Mouse (Mus musculus) CH12.LX (cell line): Measurements from ENCODE around the gene Rptor.

ENCODE experiments used
- CTCF ChIP-seq, 2 experiments: IDR thresholded peaks in 1 of 2; conservative IDR thresholded peaks in 1 of 2; 2 replicates each; pipeline ENCODE4 v1.5.1; 2011 to 2012; ENCODE audit warnings: low read depth in 2 of 2, low read length in 2 of 2, improper control_type of control experiment in 1 of 2, inconsistent platforms in 1 of 2, mild to moderate bottlenecking in 1 of 2, moderate library complexity in 1 of 2
- EP300 ChIP-seq: IDR thresholded peaks from 2 replicates; pipeline ENCODE4 v1.6.1; 2011; ENCODE audit warnings: low read length, improper control_type of control experiment
- JUND ChIP-seq: conservative IDR thresholded peaks from 2 replicates; pipeline ENCODE4 v1.6.1; 2011; ENCODE audit warnings: low read depth, low read length, improper control_type of control experiment
- RAD21 ChIP-seq: IDR thresholded peaks from 2 replicates; pipeline ENCODE4 v1.6.1; 2011; ENCODE audit warnings: low read depth, mild to moderate bottlenecking, low read length, improper control_type of control experiment, moderate library complexity
- USF1 ChIP-seq: IDR thresholded peaks from 2 replicates; pipeline ENCODE4 v1.6.1; 2014; ENCODE audit warnings: low read depth, mild to moderate bottlenecking, inconsistent platforms, low read length, improper control_type of control experiment
- ZC3H11A ChIP-seq: IDR thresholded peaks from 2 replicates; pipeline ENCODE4 v1.6.1; 2012; ENCODE audit warnings: low read depth, mild to moderate bottlenecking, inconsistent platforms, low read length, improper control_type of control experiment

GRCm38 (mm10) chr11:119802947-119803346, 200.2 kb downstream of the Rptor start:
- TF ChIP-seq RAD21 (no peak), ZC3H11A (no peak), JUND (no peak), CTCF (conservative IDR thresholded peaks at IDR 0.05 in 1 of 2, IDR thresholded peaks at IDR 0.05 in 1 of 2; ENCODE audit: low read depth in 2 of 2, low read length in 2 of 2) (no peak), EP300 (no peak), USF1 (no peak)
